Mouse (Mus musculus) gastrocnemius, adult 8-10 months (tissue): Measurements from ENCODE around the gene Trank1. TPM values are rescaled to one million over a fixed set of nuclear protein-coding genes. Genes with fewer than 3 reads are reported as not detected.

Experiments used
- DNase-seq, 2 experiments: peaks; one replicate each; pipeline ENCODE4 v3.0.0; 2022; ENCODE audit warnings: low spot score in 2 of 2
- total RNA-seq, 4 experiments: library from RNA; stranded (reverse); gene quantifications; 2 replicates each; pipeline ENCODE4 v1.2.4; 2022

The Trank1 gene
- total RNA-seq, 4 experiments from 2014 or later, result 0.03 to 0.19 (median 0.06) TPM

- DNase-seq, result no peak
Observed at GRCm38 (mm10) chr9:111381056-111382025, 69.8 kb downstream of the Trank1 start.

GRCm38 (mm10) chr9:111382469-111382868, 70.9 kb downstream of the Trank1 start:
- DNase-seq, result no peak

DNA sequence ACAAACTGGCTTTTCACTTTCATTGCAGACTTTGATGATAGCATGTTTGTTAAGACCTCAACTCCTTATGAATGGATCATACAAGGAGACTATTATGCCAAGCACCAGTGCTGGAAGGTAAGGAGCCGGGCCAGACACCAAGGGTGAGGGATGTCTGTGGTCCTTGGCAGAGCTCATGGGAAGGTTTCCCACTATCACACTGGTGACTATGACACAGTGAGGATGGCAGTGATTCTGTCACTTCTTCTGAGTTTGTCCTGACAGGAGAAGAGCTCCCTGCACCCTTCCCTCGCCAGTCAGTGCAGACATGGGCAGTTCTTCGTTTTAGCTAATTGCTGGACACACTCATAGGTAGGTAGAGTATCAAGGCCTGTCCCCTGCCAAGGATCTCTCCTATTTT, 71.5 kb downstream of the Trank1 start:
- DNase-seq, result no peak

- no peak for DNase-seq
Observed at GRCm38 (mm10) chr9:111383756-111384155, 72.2 kb downstream of the Trank1 start.

GRCm38 (mm10) chr9:111385526-111386491, 74.3 kb downstream of the Trank1 start:
- no peak for DNase-seq

- no peak for DNase-seq
Observed at GRCm38 (mm10) chr9:111386569-111386968, 75.0 kb downstream of the Trank1 start.

GRCm38 (mm10) chr9:111387576-111387975, 76.0 kb downstream of the Trank1 start:
- no peak for DNase-seq

DNA sequence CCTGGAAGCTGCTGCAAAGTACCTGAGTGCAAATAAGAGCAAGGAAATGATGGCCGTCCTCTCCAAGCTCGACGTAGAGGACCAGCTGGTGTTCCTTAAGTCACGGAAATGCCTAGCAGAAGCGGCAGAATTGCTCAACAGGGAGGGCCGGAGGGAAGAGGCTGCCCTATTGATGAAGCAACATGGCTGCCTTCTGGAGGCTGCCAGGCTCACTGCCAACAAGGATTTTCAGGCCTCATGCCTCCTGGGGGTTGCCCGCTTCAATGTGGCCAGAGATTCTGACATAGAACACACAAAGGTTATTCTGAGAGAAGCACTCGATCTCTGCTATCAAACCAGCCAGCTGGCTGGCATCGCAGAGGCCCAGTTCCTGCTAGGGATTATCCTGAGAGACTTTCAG, 78.5 kb downstream of the Trank1 start:
- no peak for DNase-seq

DNA sequence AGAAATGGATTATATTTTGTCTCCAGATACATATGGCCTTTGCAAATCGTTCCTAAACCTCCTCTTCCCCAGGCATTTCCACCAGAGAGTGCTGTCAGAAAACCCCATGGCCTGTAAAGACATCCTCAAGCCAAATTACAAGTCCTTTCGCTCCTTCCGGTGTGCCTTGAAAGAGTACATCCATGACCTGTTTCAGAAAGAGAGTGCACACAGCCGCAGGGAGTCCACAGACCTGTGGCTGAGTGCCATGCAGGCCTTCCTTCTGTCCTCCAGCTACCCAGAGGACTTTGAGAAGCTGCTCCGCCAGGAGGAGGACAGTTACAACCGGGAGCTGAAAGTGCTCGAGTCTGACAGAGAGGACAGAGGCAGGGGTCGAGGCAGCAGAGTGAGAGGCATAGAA, 79.5 kb downstream of the Trank1 start:
- no peak for DNase-seq

DNA sequence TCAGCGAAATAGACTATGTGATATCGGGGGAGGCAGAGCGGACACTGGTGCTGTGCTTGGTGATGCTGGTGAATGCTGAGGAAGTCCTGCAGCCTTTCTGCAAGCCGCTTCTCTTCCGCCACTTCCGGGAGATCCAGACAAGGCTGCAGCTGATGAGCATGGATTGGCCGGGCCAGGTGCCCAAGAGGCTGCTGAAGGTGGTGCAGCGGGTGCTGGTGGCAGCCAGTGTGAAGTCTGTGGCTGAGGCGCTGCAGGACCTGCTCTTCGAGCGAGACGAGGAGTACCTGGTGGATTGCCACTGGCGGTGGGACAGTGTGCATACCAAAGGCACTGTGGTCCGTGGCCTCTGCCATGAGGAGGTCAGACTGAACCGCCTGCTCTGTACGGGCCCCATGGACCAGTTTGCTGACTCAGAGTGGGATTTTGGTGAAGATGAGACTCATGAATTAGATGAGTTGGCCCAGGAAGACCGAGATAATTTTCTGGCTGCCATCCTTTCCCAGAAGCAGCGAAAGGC, 80.4 kb downstream of the Trank1 start:
- DNase-seq, result no peak

DNA sequence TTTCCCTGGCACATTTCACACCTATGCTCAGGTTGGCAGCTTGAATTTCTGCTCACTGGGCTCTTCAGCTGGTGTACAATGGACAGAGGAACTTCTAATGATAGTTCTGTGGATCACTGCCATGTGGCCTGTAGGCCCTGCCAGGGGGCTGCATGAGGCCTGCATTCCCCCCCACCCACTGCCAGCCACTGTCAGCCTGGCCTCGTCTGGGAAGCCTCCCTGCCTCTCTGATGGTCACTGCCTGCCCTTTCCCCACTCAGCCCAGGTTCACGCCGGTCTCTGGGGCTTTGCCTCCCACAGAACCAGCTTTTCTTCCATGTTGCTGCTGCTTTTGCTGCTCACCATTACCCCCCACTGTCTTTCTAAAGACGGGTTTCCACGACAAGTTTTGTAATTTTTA, 83.7 kb downstream of the Trank1 start:
- no peak for DNase-seq

DNA sequence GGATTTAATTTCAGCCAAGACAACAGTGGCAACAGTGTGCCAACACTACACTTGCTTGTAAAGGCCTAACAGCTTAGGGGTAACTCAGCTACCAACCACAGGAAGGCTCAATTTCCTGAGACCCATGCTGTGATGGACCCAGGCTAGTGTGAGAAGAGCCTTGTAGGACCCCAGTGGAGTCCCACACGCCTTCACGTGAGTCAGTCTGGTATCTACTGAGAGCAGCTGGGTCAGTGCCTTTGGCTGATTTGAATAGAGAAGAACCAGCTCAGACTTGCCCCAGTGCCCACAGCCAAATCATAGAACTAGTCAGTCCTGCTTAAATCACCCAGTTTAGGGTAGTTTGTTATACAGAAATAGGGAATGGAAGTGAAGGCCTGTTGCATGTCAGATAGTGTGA, 86.5 kb downstream of the Trank1 start:
- DNase-seq, result no peak

DNA sequence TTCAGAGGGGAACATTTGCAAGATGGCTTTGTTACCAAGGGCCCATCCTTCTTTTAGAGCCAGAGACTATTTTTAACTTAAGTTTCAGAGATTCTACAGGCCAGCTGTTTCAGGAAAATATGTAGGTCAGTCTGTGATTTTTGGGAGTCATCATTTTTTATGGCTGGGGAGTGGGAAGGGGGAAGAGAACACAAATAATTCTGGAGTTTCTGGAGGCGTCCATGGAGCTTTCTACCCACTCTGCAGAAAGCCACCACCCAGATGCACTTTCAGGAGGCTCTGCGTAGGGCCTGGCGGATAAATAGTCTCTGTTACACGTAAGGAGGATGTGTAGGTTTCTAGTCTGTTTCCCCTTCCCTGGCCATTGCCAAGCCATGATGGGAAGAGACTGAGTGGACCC, 88.5 kb downstream of the Trank1 start:
- no peak for DNase-seq

- DNase-seq, result no peak
Observed at GRCm38 (mm10) chr9:111403159-111403558, 91.6 kb downstream of the Trank1 start.

GRCm38 (mm10) chr9:111404346-111405079, 93.0 kb downstream of the Trank1 start:
- no peak for DNase-seq

GRCm38 (mm10) chr9:111405080-111405428, 93.5 kb downstream of the Trank1 start:
- DNase-seq, result no peak

DNA sequence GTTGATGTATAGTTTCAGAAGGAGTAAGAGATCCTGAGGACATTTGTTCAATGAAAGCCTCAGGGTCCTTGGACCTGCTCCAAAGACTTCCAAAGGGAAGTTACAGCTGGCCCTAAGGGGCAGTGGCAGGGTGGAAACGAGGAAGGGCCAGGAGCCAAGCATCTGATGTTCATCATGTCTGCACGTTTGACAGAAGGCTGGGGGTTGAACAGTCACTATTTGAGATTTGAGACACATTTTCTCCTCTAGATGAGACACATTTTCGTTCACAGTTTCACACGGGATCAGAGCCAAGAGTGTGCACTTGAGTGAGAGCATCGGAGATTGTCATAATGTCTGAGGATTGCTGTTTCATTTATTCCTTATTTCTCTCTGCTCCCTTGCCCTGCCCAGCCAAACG, 96.5 kb downstream of the Trank1 start:
- no peak for DNase-seq

- DNase-seq, result no peak
Observed at GRCm38 (mm10) chr9:111408427-111408826, 96.9 kb downstream of the Trank1 start.

GRCm38 (mm10) chr9:111412471-111413160, 101.1 kb downstream of the Trank1 start:
- no peak for DNase-seq

DNA sequence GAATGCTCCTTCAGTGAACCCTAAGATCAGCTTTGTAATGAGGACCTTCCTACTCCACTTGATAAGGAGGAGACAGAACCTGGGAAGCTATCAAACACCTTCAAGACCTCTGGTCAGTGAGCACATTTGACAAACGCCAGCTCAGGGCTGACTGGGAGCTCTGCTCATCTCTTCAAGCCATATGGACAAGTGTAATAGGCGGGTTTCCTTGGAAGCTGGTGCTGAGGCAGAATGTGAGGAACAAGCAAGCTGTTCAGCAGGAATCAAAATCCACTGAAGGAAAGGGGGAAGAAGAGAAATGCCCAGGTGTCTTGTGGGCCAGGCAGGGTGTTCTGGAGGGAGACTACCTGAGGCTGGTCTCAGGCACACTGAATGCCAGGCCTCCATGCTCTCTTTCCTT, 110.3 kb downstream of the Trank1 start:
- DNase-seq, result no peak

DNA sequence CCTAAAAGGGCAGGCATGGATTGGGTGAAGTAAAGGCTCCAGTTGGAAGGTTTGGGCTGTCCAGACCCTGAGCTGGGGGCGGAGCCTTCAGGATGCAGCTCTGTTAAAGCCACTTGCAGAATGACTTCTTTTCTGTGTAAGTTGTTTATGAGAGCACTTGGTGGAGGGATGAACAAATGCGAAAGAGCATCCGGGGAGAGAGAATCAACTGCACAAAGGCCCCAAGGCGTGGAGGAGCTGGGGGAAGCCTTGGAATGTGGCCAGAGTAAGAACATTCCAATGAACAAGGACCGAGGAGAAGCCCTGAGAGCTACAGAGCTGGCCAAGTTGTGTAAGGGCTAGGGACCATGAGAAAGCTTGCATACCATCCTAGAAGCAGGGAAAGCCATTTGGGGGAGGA, 111.0 kb downstream of the Trank1 start:
- no peak for DNase-seq
